Mouse (Mus musculus): Measurements from ENCODE around the gene Dusp23. TPM values are rescaled to one million over a fixed set of nuclear protein-coding genes. Genes with fewer than 3 reads are reported as not detected.

The Dusp23 gene
- polyA plus RNA-seq, 1 experiment from 2014 or later: 13.8 TPM

DNA sequence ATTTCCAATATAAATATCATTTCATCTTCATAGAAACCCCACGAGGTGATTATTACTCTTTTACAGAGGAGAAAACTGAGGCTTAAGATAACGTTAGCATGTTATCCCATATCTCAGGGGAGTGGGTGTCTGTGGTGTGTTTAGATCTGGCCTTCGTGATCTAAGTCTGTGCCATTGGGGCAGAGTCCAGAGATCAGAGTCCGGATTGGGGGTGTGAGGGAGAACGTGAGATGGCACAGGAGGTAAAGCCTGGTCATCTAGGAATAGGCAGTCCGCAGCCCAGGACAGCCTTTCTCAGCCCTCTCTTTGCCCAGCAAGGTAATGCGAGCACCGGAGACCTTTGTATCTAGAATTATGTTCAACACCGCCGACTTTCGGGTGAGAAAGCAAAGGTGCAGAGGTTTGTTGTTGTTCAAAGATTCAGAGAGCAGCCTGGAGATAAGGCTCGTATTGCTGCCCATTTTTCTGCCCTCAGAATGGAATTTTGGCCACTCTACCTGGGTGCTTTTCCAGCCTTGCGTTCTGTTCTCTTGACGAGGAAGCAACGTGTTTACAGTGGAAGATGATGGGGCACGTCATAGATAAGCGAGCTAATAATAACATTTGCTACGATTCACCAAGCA lies 19.4 kb upstream of the Dusp23 start:
- H3K4me3 ChIP-seq (ENCODE audit: low read depth, low read length): no peak overlapping the region
- no peaks in the 10 kb centered on the region for H3K9me3 ChIP-seq (ENCODE audit: control insufficient read depth, low read length)
- no peak overlapping the region for H3K4me2 ChIP-seq (ENCODE audit: low read depth, severe bottlenecking)
- H3K27ac ChIP-seq (replicated peaks; ENCODE audit: low read depth, low read length): no peak overlapping the region
- H3K27me3 ChIP-seq (ENCODE audit: control insufficient read depth, insufficient read depth, low read length): no peaks in the 10 kb centered on the region
- H3K4me1 ChIP-seq (ENCODE audit: control insufficient read depth, insufficient read depth, low read length): no peaks in the 10 kb centered on the region
- 86% methylated on average over 18 of the region's 18 CpGs for WGBS
- no peak overlapping the region for H3K9ac ChIP-seq (ENCODE audit: low read length)
- DNase-seq (ENCODE audit: low spot score) (no peak), ATAC-seq (ENCODE audit: insufficient number of reproducible peaks, low FRiP score, low TSS enrichment, low read depth) (no peak)
- H3K36me3 ChIP-seq (ENCODE audit: control insufficient read depth, insufficient read depth, low read length): no peaks in the 10 kb centered on the region

DNA sequence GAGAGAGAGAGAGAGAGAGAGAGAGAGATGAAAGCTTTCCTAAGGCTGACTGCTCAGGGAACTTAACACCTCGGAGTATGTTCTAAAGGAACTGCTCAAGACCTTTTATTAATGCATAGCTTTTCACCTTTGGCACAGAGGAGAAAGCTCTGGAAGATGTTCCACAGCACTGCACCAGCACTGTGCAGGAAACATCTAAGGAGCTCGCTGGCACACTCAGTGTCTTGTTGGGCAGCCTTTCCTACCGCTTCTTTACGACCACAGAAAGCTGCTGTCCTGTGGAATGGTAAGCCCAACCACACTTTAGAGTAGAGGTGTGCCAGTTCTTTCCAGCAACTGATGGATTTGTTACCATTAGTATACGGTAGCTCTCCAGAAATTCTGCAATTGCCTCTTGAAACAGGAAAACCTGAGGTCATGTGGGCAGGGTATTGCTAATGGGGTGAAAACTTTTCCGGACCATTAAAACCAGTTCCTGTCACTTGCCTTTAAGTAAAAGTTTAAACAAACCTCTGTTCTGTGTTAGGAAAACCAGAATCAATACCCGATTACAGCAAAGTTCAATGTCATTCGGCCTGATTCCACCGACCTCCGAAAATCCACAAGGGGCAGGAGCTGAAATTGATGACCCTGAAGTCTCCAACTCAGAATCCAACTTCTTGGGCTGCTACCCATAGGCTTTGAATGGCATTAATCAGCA lies 18.7 kb upstream of the Dusp23 start:
- Histone ChIP-seq H3K4me1 (ENCODE audit: control insufficient read depth, insufficient read depth, low read length) (no peaks in the 10 kb centered on the region), H3K36me3 (ENCODE audit: control insufficient read depth, insufficient read depth, low read length) (no peaks in the 10 kb centered on the region), H3K27ac (replicated peaks; ENCODE audit: low read depth, low read length) (no peak overlapping the region), H3K27me3 (ENCODE audit: control insufficient read depth, insufficient read depth, low read length) (no peaks in the 10 kb centered on the region), H3K9me3 (ENCODE audit: control insufficient read depth, low read length) (no peaks in the 10 kb centered on the region), H3K9ac (ENCODE audit: low read length) (no peak overlapping the region), H3K4me3 (ENCODE audit: low read depth, low read length) (no peak overlapping the region), H3K4me2 (ENCODE audit: low read depth, severe bottlenecking) (no peak overlapping the region)
- ATAC-seq (ENCODE audit: insufficient number of reproducible peaks, low FRiP score, low TSS enrichment, low read depth) (no peak), DNase-seq (ENCODE audit: low spot score) (no peak)
- 72% methylated on average over 10 of the region's 10 CpGs for WGBS

DNA sequence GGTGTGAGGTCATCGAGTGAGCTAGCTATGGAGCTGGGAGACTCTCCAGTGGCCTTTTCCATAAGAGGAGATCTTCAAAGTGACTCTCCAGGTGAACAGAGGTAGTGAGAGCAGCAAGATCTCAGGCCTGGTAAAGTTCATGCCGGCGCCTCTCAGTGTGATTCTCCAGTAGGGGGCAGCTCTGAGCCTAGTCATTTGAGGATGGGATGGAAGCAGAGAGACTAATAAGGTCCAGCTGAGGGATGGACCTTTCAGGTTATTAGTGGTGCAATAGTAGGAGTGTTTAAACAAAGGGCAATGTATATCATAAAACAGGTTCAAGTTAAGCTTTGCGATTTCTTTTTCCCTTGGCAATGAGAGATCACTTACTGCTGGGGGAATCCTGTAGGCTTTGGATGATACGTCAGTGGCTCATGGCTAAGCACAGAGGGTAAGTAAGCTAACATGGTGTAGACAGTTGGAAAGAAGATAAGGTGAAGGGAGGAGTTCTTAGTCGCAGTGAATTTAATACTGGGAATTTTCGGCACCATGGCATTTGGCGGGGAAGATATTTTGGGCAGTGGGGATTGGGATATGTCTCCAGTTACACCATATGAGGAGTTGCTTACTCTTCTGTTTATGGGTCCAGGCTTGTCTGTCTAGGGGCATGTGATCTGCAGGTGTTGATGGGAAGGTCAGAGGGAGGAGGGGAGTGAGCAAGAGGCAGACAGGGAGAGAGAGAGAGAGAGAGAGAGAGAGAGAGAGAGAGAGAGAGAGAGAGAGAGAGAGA lies 17.9 kb upstream of the Dusp23 start:
- ATAC-seq (ENCODE audit: insufficient number of reproducible peaks, low FRiP score, low TSS enrichment, low read depth) (no peak), DNase-seq (ENCODE audit: low spot score) (peak; percentile 44)
- Histone ChIP-seq H3K27me3 (ENCODE audit: control insufficient read depth, insufficient read depth, low read length) (no peaks in the 10 kb centered on the region), H3K9me3 (ENCODE audit: control insufficient read depth, low read length) (no peaks in the 10 kb centered on the region), H3K36me3 (ENCODE audit: control insufficient read depth, insufficient read depth, low read length) (no peaks in the 10 kb centered on the region), H3K4me2 (ENCODE audit: low read depth, severe bottlenecking) (no peak overlapping the region), H3K9ac (ENCODE audit: low read length) (no peak overlapping the region), H3K4me3 (ENCODE audit: low read depth, low read length) (no peak overlapping the region), H3K27ac (replicated peaks; ENCODE audit: low read depth, low read length) (no peak overlapping the region), H3K4me1 (ENCODE audit: control insufficient read depth, insufficient read depth, low read length) (no peaks in the 10 kb centered on the region)
- WGBS: 58% methylated on average over 8 of the region's 8 CpGs

DNA sequence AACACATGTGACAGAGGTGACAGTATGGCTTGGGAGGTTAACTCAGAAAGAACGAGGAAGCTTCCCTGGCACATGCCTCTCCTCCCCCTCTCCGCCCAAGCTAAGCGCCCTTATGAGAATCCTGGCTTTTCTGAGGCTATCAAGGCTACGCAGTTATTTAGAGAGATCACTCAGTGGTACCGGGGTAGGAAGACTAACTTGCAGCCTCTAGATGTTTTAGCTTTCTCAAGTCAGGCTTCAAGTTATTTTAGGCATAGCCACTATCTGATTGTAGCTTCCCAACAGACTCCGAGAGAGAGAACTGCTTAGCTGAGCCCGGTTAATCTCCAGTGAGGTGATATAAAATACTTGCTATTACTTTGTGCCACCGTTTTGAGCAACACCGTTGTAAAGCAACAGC lies 16.6 kb upstream of the Dusp23 start:
- WGBS: 86% methylated on average over 9 of the region's 9 CpGs
- Histone ChIP-seq H3K4me3 (ENCODE audit: low read depth, low read length) (no peak overlapping the region), H3K36me3 (ENCODE audit: control insufficient read depth, insufficient read depth, low read length) (no peaks in the 10 kb centered on the region), H3K4me1 (ENCODE audit: control insufficient read depth, insufficient read depth, low read length) (no peaks in the 10 kb centered on the region), H3K4me2 (ENCODE audit: low read depth, severe bottlenecking) (no peak overlapping the region), H3K27me3 (ENCODE audit: control insufficient read depth, insufficient read depth, low read length) (no peaks in the 10 kb centered on the region), H3K9ac (ENCODE audit: low read length) (no peak overlapping the region), H3K9me3 (ENCODE audit: control insufficient read depth, low read length) (no peaks in the 10 kb centered on the region), H3K27ac (replicated peaks; ENCODE audit: low read depth, low read length) (no peak overlapping the region)
- ATAC-seq (ENCODE audit: insufficient number of reproducible peaks, low FRiP score, low TSS enrichment, low read depth) (no peak), DNase-seq (ENCODE audit: low spot score) (no peak)

DNA sequence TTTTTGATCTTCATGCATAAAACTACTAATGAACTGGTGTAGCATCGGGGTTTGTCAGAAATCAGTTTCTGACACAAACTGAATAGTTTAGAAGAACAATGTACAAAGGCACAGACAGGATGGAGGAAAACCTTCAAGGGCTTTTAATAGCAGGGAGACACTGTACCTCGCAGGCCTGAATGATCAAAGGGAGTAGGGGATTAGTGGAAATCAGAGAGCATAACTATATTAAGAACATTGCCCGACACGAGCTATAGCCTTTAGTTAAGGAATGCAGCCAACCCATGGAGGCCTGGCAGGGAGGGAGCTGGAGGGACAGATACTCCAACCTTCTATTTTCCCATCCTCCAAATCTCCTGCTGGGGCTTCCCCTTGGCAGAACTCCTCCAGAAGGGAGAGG lies 14.5 kb upstream of the Dusp23 start:
- no peak overlapping the region for H3K4me2 ChIP-seq (ENCODE audit: low read depth, severe bottlenecking)
- no peak overlapping the region for H3K4me3 ChIP-seq (ENCODE audit: low read depth, low read length)
- no peaks in the 10 kb centered on the region for H3K4me1 ChIP-seq (ENCODE audit: control insufficient read depth, insufficient read depth, low read length)
- DNase-seq (ENCODE audit: low spot score) (no peak), ATAC-seq (ENCODE audit: insufficient number of reproducible peaks, low FRiP score, low TSS enrichment, low read depth) (no peak)
- WGBS: 54% methylated on average over 4 of the region's 4 CpGs
- no peaks in the 10 kb centered on the region for H3K27me3 ChIP-seq (ENCODE audit: control insufficient read depth, insufficient read depth, low read length)
- no peaks in the 10 kb centered on the region for H3K36me3 ChIP-seq (ENCODE audit: control insufficient read depth, insufficient read depth, low read length)
- no peak overlapping the region for H3K27ac ChIP-seq (replicated peaks; ENCODE audit: low read depth, low read length)
- no peak overlapping the region for H3K9ac ChIP-seq (ENCODE audit: low read length)
- H3K9me3 ChIP-seq (ENCODE audit: control insufficient read depth, low read length): no peaks in the 10 kb centered on the region

DNA sequence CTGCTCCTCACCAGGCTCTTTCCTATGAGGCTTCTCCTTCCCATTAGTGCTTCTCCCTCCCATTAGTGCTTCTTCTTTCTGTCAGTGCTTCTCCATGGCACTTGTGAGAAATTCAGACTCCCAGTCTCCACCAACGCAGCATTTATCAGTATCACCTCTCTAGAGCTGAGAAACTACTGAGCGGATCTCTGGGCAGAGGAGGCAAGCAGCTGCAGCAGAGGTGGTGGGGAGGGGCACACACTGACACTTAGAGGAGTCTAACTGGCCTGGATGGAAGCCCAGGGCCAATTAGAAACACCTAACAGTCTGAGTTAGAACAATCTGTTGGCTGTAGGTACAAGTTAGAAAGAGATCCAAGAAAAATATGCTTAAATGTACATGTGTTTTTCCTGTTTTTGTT lies 6.0 kb upstream of the Dusp23 start:
- Histone ChIP-seq H3K4me1 (ENCODE audit: control insufficient read depth, insufficient read depth, low read length) (no peaks in the 10 kb centered on the region), H3K36me3 (ENCODE audit: control insufficient read depth, insufficient read depth, low read length) (no peaks in the 10 kb centered on the region), H3K9me3 (ENCODE audit: control insufficient read depth, low read length) (no peaks in the 10 kb centered on the region), H3K27me3 (ENCODE audit: control insufficient read depth, insufficient read depth, low read length) (no peaks in the 10 kb centered on the region), H3K27ac (replicated peaks; ENCODE audit: low read depth, low read length) (no peak overlapping the region), H3K4me2 (ENCODE audit: low read depth, severe bottlenecking) (no peak overlapping the region), H3K9ac (ENCODE audit: low read length) (no peak overlapping the region), H3K4me3 (ENCODE audit: low read depth, low read length) (no peak overlapping the region)
- DNase-seq (ENCODE audit: low spot score) (no peak), ATAC-seq (ENCODE audit: insufficient number of reproducible peaks, low FRiP score, low TSS enrichment, low read depth) (no peak)
- 49% methylated on average over 2 of the region's 2 CpGs for WGBS

DNA sequence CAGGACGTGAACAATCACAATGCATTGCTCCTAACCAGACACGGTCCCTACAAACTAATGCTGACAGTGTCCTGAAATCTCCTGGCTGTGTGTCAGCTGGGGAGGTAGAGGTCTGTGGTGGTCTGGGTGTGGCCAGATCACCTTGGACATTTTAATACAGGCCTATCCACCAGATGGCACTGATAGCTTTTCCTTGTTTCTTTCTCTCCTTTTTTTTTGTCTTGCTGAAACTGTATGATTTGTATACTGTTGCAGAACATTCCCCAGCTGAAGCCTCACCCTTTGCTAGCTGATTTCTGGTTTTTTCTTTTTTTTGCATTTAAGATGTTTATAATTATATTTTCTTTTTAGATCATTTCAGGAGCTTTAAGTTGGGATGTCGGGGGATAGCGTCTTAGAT lies 5.0 kb upstream of the Dusp23 start:
- Histone ChIP-seq H3K36me3 (ENCODE audit: control insufficient read depth, insufficient read depth, low read length) (no peaks in the 10 kb centered on the region), H3K9me3 (ENCODE audit: control insufficient read depth, low read length) (no peaks in the 10 kb centered on the region), H3K4me3 (ENCODE audit: low read depth, low read length) (no peak overlapping the region), H3K4me1 (ENCODE audit: control insufficient read depth, insufficient read depth, low read length) (no peaks in the 10 kb centered on the region), H3K27ac (replicated peaks; ENCODE audit: low read depth, low read length) (no peak overlapping the region), H3K9ac (ENCODE audit: low read length) (no peak overlapping the region), H3K4me2 (ENCODE audit: low read depth, severe bottlenecking) (no peak overlapping the region), H3K27me3 (ENCODE audit: control insufficient read depth, insufficient read depth, low read length) (no peaks in the 10 kb centered on the region)
- DNase-seq (ENCODE audit: low spot score) (no peak), ATAC-seq (ENCODE audit: insufficient number of reproducible peaks, low FRiP score, low TSS enrichment, low read depth) (no peak)
- 73% methylated on average over 4 of the region's 4 CpGs for WGBS

DNA sequence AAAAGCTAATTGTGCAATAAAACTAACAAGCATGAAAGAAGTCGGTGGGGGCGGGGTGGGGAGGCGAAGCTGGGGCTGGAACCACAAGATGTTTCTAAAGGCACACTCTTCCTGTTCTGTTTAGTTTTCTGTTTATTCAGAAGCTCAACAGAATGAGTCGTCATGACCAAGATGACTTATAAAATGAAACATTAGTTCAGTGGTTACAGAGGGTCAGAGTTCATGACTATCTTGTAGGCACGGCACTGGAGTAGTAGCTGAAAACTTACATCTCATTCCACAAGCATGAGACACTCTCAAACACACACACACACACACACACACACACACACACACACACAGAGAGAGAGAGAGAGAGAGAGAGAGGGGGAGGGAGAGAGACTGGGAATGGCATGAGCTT lies 3.5 kb upstream of the Dusp23 start:
- no peak for DNase-seq (ENCODE audit: low spot score)
- WGBS: 83% methylated on average over 5 of the region's 5 CpGs
- H3K4me2 ChIP-seq (ENCODE audit: low read depth, severe bottlenecking): no peak overlapping the region

More for the DNA sequence above, 3.5 kb upstream of the Dusp23 start:
- Histone ChIP-seq H3K27me3 (ENCODE audit: control insufficient read depth, insufficient read depth, low read length) (no peaks in the 10 kb centered on the region), H3K9me3 (ENCODE audit: control insufficient read depth, low read length) (no peaks in the 10 kb centered on the region), H3K4me3 (ENCODE audit: low read depth, low read length) (no peak overlapping the region), H3K36me3 (ENCODE audit: control insufficient read depth, insufficient read depth, low read length) (no peaks in the 10 kb centered on the region), H3K27ac (replicated peaks; ENCODE audit: low read depth, low read length) (no peak overlapping the region), H3K4me1 (ENCODE audit: control insufficient read depth, insufficient read depth, low read length) (no peaks in the 10 kb centered on the region), H3K9ac (ENCODE audit: low read length) (no peak overlapping the region)
- ATAC-seq (ENCODE audit: insufficient number of reproducible peaks, low FRiP score, low TSS enrichment, low read depth): no peak
